Mouse (Mus musculus) kidney, embryonic 15.5 days (tissue): ENCODE data around the gene Timm13. TPM values are rescaled to one million over a fixed set of nuclear protein-coding genes. Genes with fewer than 3 reads are reported as not detected.

Experiments used
- ATAC-seq: fragments of 200-750 bp; cut with Nextera tagmentation; replicated peaks from 2 replicates; pipeline ENCODE4 v1.8.0; 2017; ENCODE audit warnings: moderate TSS enrichment; ENCODE audit not compliant: low FRiP score
- H3K27ac ChIP-seq: fragments of 300-500 bp; sonication (generic); 2 replicates; pipeline ENCODE4 v1.5.1; 2015; ENCODE audit warnings: mild to moderate bottlenecking, inconsistent platforms
- H3K27me3 ChIP-seq: fragments of 300-500 bp; sonication (generic); 2 replicates; pipeline ENCODE4 v1.6.1; 2015; ENCODE audit warnings: inconsistent platforms
- H3K36me3 ChIP-seq: fragments of 300-500 bp; sonication (generic); 2 replicates; pipeline ENCODE4 v1.6.1; 2015; ENCODE audit warnings: inconsistent platforms
- H3K4me1 ChIP-seq: fragments of 300-500 bp; sonication (generic); 2 replicates; pipeline ENCODE4 v1.6.1; 2015; ENCODE audit warnings: inconsistent platforms
- H3K4me2 ChIP-seq: fragments of 300-500 bp; sonication (generic); 2 replicates; pipeline ENCODE4 v1.6.1; 2015; ENCODE audit warnings: moderate library complexity, mild to moderate bottlenecking, inconsistent platforms
- H3K4me3 ChIP-seq: fragments of 300-500 bp; sonication (generic); replicated peaks from 2 replicates; pipeline ENCODE4 v1.5.1; 2015; ENCODE audit warnings: mild to moderate bottlenecking, inconsistent platforms
- H3K9ac ChIP-seq: fragments of 300-500 bp; sonication (generic); 2 replicates; pipeline ENCODE4 v1.6.1; 2015; ENCODE audit warnings: mild to moderate bottlenecking, inconsistent platforms
- H3K9me3 ChIP-seq: fragments of 300-500 bp; sonication (generic); replicated peaks from 2 replicates; pipeline ENCODE4 v1.6.1; 2016; ENCODE audit warnings: inconsistent platforms
- WGBS: fragments of 180-500 bp; shearing (Covaris S2); methylation state at CpG from one replicate; pipeline ENCODE4 v1.1.7; 2015; ENCODE audit warnings: mixed read lengths; 5-methylcytosine and 5-hydroxymethylcytosine counted together
- polyA plus RNA-seq: library from polyadenylated mRNA; unstranded; fragments of >200 nt; fragmentation: Nextera tagmentation; extraction: Ambion mirVana; gene quantifications from 2 replicates; pipeline ENCODE4 v1.2.1, GENCODE M21; 2015

Timm13 gene
- polyA plus RNA-seq, 1 experiment from 2014 or later, result 368 TPM

GRCm38 (mm10) chr10:80931695-80932094 lies 30.9 kb upstream of the Timm13 start:
- Histone ChIP-seq H3K27me3 (peaks cover 64% of the 10 kb centered on the region), H3K36me3 (no peaks in the 10 kb centered on the region), H3K27ac (no peak overlapping the region), H3K9me3 (no peaks in the 10 kb centered on the region), H3K4me1 (peaks cover 76% of the 10 kb centered on the region), H3K4me2 (peak overlapping the region; percentile 93), H3K4me3 (peak overlapping the region; percentile 53), H3K9ac (0 out of 2 replicates have a peak overlapping the region, but pooled peaks have one; percentile 55)
- 2% methylated on average over 26 of the region's 26 CpGs for WGBS
- ATAC-seq, result no peak

GRCm38 (mm10) chr10:80931153-80931671 lies 30.4 kb upstream of the Timm13 start:
- Histone ChIP-seq H3K4me2 (peak overlapping the region; percentile 93), H3K4me3 (peak overlapping the region; percentile 53), H3K9me3 (no peaks in the 10 kb centered on the region), H3K9ac (peak overlapping the region; percentile 55), H3K36me3 (no peaks in the 10 kb centered on the region), H3K4me1 (peaks cover 71% of the 10 kb centered on the region), H3K27me3 (peaks cover 60% of the 10 kb centered on the region), H3K27ac (no peak overlapping the region)
- ATAC-seq, result no peak
- 4% methylated on average over 14 of the region's 14 CpGs for WGBS

- no peak; the same call in 1 of the 2 replicates for ATAC-seq
- peaks cover 54% of the 10 kb centered on the region for H3K27me3 ChIP-seq
- under 1% methylated on average over 45 of the region's 45 CpGs for WGBS
- H3K9me3 ChIP-seq, result no peaks in the 10 kb centered on the region
- peak overlapping the region; percentile 53 for H3K4me3 ChIP-seq
- peak overlapping the region; percentile 93 for H3K4me2 ChIP-seq
- H3K27ac ChIP-seq, result peak overlapping the region; percentile 13; the same call in 1 of the 2 replicates
- H3K4me1 ChIP-seq, result peaks cover 64% of the 10 kb centered on the region
- H3K9ac ChIP-seq, result peak overlapping the region; percentile 55
- H3K36me3 ChIP-seq, result no peaks in the 10 kb centered on the region
Measured at GRCm38 (mm10) chr10:80930361-80931152, 29.8 kb upstream of the Timm13 start.

GRCm38 (mm10) chr10:80929299-80930226 lies 28.8 kb upstream of the Timm13 start, which contains the start of gene Gadd45b:
Gene Gadd45b (plus strand): TSS chr10:80930073.
- no peaks in the 10 kb centered on the region for H3K9me3 ChIP-seq
- H3K36me3 ChIP-seq, result no peaks in the 10 kb centered on the region
- peak; percentile 91 for ATAC-seq
- under 1% methylated on average over 56 of the region's 56 CpGs for WGBS
- H3K4me1 ChIP-seq, result peaks cover 56% of the 10 kb centered on the region
- peak within 1 kb of the TSS; percentile 93 for H3K4me2 ChIP-seq
- H3K27me3 ChIP-seq, result peaks cover 45% of the 10 kb centered on the region
- peak within 1 kb of the TSS; percentile 57 for H3K9ac ChIP-seq
- H3K27ac ChIP-seq, result peak within 1 kb of the TSS; percentile 93
- H3K4me3 ChIP-seq, result peak within 1 kb of the TSS; percentile 59

- H3K9me3 ChIP-seq, result no peaks in the 10 kb centered on the region
- H3K27ac ChIP-seq, result peak overlapping the region; percentile 93
- H3K9ac ChIP-seq, result peak overlapping the region; percentile 57
- ATAC-seq, result peak; percentile 36
- peaks cover 37% of the 10 kb centered on the region for H3K27me3 ChIP-seq
- H3K4me1 ChIP-seq, result peaks cover 53% of the 10 kb centered on the region
- under 1% methylated on average over 48 of the region's 48 CpGs for WGBS
- peak overlapping the region; percentile 93 for H3K4me2 ChIP-seq
- H3K4me3 ChIP-seq, result peak overlapping the region; percentile 59
- no peaks in the 10 kb centered on the region for H3K36me3 ChIP-seq
Measured at GRCm38 (mm10) chr10:80928586-80929298, 28.0 kb upstream of the Timm13 start.

- H3K9ac ChIP-seq, result no peak overlapping the region
Measured at GRCm38 (mm10) chr10:80925472-80925871, 24.7 kb upstream of the Timm13 start.

GRCm38 (mm10) chr10:80921923-80922322 lies 21.2 kb upstream of the Timm13 start:
- Histone ChIP-seq H3K9ac (peak overlapping the region; percentile 41), H3K4me2 (peak overlapping the region; percentile 65), H3K4me3 (peak overlapping the region; percentile 38), H3K4me1 (peaks cover 28% of the 10 kb centered on the region), H3K27me3 (no peaks in the 10 kb centered on the region; the same call in 1 of the 2 replicates), H3K27ac (peak overlapping the region; percentile 76), H3K9me3 (no peaks in the 10 kb centered on the region), H3K36me3 (no peaks in the 10 kb centered on the region)
- WGBS, result 4% methylated on average over 16 of the region's 16 CpGs
- peak; percentile 47 for ATAC-seq

More at GRCm38 (mm10) chr10:80925472-80925871, 24.7 kb upstream of the Timm13 start:
- no peak for ATAC-seq
- no peak overlapping the region for H3K4me3 ChIP-seq
- H3K4me1 ChIP-seq, result peaks cover 34% of the 10 kb centered on the region
- H3K27ac ChIP-seq, result no peak overlapping the region
- H3K9me3 ChIP-seq, result no peaks in the 10 kb centered on the region
- H3K36me3 ChIP-seq, result no peaks in the 10 kb centered on the region
- peaks cover 4% of the 10 kb centered on the region; the same call in 1 of the 2 replicates for H3K27me3 ChIP-seq
- no peak overlapping the region for H3K4me2 ChIP-seq
- WGBS, result 55% methylated on average over 3 of the region's 3 CpGs

- no peaks in the 10 kb centered on the region; the same call in 1 of the 2 replicates for H3K27me3 ChIP-seq
- under 1% methylated on average over 59 of the region's 61 CpGs for WGBS
- H3K27ac ChIP-seq, result peak within 1 kb of the TSS; percentile 80
- peak; percentile 43 for ATAC-seq
- peak within 1 kb of the TSS; percentile 88 for H3K4me2 ChIP-seq
- peaks cover 36% of the 10 kb centered on the region for H3K4me1 ChIP-seq
- H3K9me3 ChIP-seq, result no peaks in the 10 kb centered on the region
- H3K36me3 ChIP-seq, result peaks cover 24% of the 10 kb centered on the region
- H3K9ac ChIP-seq, result peak within 1 kb of the TSS; percentile 83
- peak within 1 kb of the TSS; percentile 86 for H3K4me3 ChIP-seq
Measured at GRCm38 (mm10) chr10:80917779-80918434, 17.1 kb upstream of the Timm13 start, which contains the start of gene Lmnb2. Gene Lmnb2 (minus strand): TSS chr10:80918245.

- Histone ChIP-seq H3K4me2 (peak overlapping the region; percentile 88), H3K27me3 (no peaks in the 10 kb centered on the region; the same call in 1 of the 2 replicates), H3K4me3 (peak overlapping the region; percentile 86), H3K27ac (peak overlapping the region; percentile 80), H3K36me3 (peaks cover 29% of the 10 kb centered on the region), H3K4me1 (peaks cover 30% of the 10 kb centered on the region), H3K9me3 (no peaks in the 10 kb centered on the region), H3K9ac (peak overlapping the region; percentile 83)
- peak; percentile 55 for ATAC-seq
- 2% methylated on average over 15 of the region's 15 CpGs for WGBS
Measured at GRCm38 (mm10) chr10:80917336-80917778, 16.6 kb upstream of the Timm13 start.

- WGBS, result 78% methylated on average over 4 of the region's 4 CpGs
- no peak for ATAC-seq
- Histone ChIP-seq H3K27me3 (no peaks in the 10 kb centered on the region), H3K4me1 (peaks cover 22% of the 10 kb centered on the region), H3K4me3 (no peak overlapping the region), H3K27ac (no peak overlapping the region), H3K9me3 (no peaks in the 10 kb centered on the region), H3K9ac (no peak overlapping the region), H3K36me3 (peaks cover 45% of the 10 kb centered on the region), H3K4me2 (no peak overlapping the region)
Measured at GRCm38 (mm10) chr10:80915736-80916135, 15.0 kb upstream of the Timm13 start.
